Mouse (Mus musculus): ENCODE results near the gene Tprn. TPM values are rescaled to one million over a fixed set of nuclear protein-coding genes. Genes with fewer than 3 reads are reported as not detected.
A peak's percentile ranks its signal among the peaks of the same experiment; 100 is the strongest.
"Not testable (repeated sequence)": the region's sequence is repeated elsewhere in the genome, so short reads cannot be mapped to it uniquely, and the experiment has no call there.

Tprn gene
- total RNA-seq, 4 experiments from 2014 or later = 26.5 to 30.6 (median 28.6) TPM

GRCm38 (mm10) chr2:25236614-25237013, 25.8 kb upstream of the Tprn start, which contains the start of gene Rnf224:
Gene Rnf224 (minus strand): TSS chr2:25236787.
- DNase-seq (ENCODE audit: low spot score in 2 of 2) = no peak

- DNase-seq (ENCODE audit: low spot score in 2 of 2) = no peak
Observed at GRCm38 (mm10) chr2:25237522-25237921, 24.9 kb upstream of the Tprn start.

- DNase-seq (ENCODE audit: low spot score in 2 of 2) = no peak
Observed at GRCm38 (mm10) chr2:25238106-25238505, 24.3 kb upstream of the Tprn start.

GRCm38 (mm10) chr2:25239766-25240165, 22.7 kb upstream of the Tprn start:
- DNase-seq (ENCODE audit: low spot score in 2 of 2) = no peak

- DNase-seq (ENCODE audit: low spot score in 2 of 2) = no peak
Observed at GRCm38 (mm10) chr2:25240310-25240709, 22.1 kb upstream of the Tprn start.

- DNase-seq (ENCODE audit: low spot score in 2 of 2) = peak in 1 of 2 experiments; percentile 68
Observed at GRCm38 (mm10) chr2:25240723-25241437, 21.5 kb upstream of the Tprn start.

- DNase-seq (ENCODE audit: low spot score in 2 of 2) = no peak
Observed at GRCm38 (mm10) chr2:25241438-25241775, 21.0 kb upstream of the Tprn start.

GRCm38 (mm10) chr2:25242101-25242506, 20.3 kb upstream of the Tprn start, which contains the start of the genes Rnf208 and Cysrt1:
Gene Rnf208 (plus strand): TSS chr2:25242255.
Gene Cysrt1 (minus strand): TSS chr2:25242452.
- DNase-seq (ENCODE audit: low spot score in 2 of 2) = no peak

GRCm38 (mm10) chr2:25243342-25243741, 19.1 kb upstream of the Tprn start:
- DNase-seq (ENCODE audit: low spot score in 2 of 2) = no peak

- no peak for DNase-seq (ENCODE audit: low spot score in 2 of 2)
Observed at GRCm38 (mm10) chr2:25244144-25244543, 18.3 kb upstream of the Tprn start.

GRCm38 (mm10) chr2:25246183-25247072, 16.0 kb upstream of the Tprn start, which contains the start of gene AL732309.1:
Gene AL732309.1 (minus strand): TSS chr2:25246863.
- DNase-seq (ENCODE audit: low spot score in 2 of 2) = no peak

- DNase-seq (ENCODE audit: low spot score in 2 of 2) = no peak
Observed at GRCm38 (mm10) chr2:25252331-25252730, 10.1 kb upstream of the Tprn start.

GRCm38 (mm10) chr2:25255284-25255779, 7.1 kb upstream of the Tprn start, which contains the start of gene Tmem203:
Gene Tmem203 (plus strand): TSS chr2:25255439.
- DNase-seq (ENCODE audit: low spot score in 2 of 2) = peak; percentile 77 to 83

GRCm38 (mm10) chr2:25256443-25257109, 5.8 kb upstream of the Tprn start:
- not testable (repeated sequence) for DNase-seq (ENCODE audit: low spot score in 2 of 2)

- not testable (repeated sequence) for DNase-seq (ENCODE audit: low spot score in 2 of 2)
Observed at GRCm38 (mm10) chr2:25257250-25257649, 5.2 kb upstream of the Tprn start.

GRCm38 (mm10) chr2:25258887-25259286, 3.5 kb upstream of the Tprn start:
- no peak for DNase-seq (ENCODE audit: low spot score in 2 of 2)

- no peak for DNase-seq (ENCODE audit: low spot score in 2 of 2)
Observed at GRCm38 (mm10) chr2:25261870-25262269, 548 bp upstream of the Tprn start.

GRCm38 (mm10) chr2:25262795-25263622, 591 bp downstream of the Tprn start:
- no peak for DNase-seq (ENCODE audit: low spot score in 2 of 2)

GRCm38 (mm10) chr2:25263623-25264285, 1.3 kb downstream of the Tprn start:
- DNase-seq (ENCODE audit: low spot score in 2 of 2) = no peak

GRCm38 (mm10) chr2:25264286-25264660, 1.9 kb downstream of the Tprn start:
- no peak for DNase-seq (ENCODE audit: low spot score in 2 of 2)
